Mouse (Mus musculus): ENCODE measurements around the gene Fbxo44. TPM values are rescaled to one million over a fixed set of nuclear protein-coding genes. Genes with fewer than 3 reads are reported as not detected.

Gene Fbxo44
- polyA plus RNA-seq, 1 experiment from 2014 or later: 9.7 TPM

GRCm38 (mm10) chr4:148159544-148160435 is 492 bp downstream of the Fbxo44 start:
- H3K4me3 ChIP-seq: peak overlapping the region; percentile 66
- peak overlapping the region; percentile 82 for H3K27ac ChIP-seq
- peaks cover 49% of the 10 kb centered on the region for H3K4me1 ChIP-seq
- H3K36me3 ChIP-seq: peaks cover 9% of the 10 kb centered on the region
- peaks cover 80% of the 10 kb centered on the region for H3K27me3 ChIP-seq (ENCODE audit: low read depth, poor library complexity, severe bottlenecking)
- H3K9me3 ChIP-seq (replicated peaks): no peaks in the 10 kb centered on the region
- DNase-seq (ENCODE audit: low spot score): peak; percentile 94
- under 1% methylated on average over 54 of the region's 55 CpGs for WGBS

GRCm38 (mm10) chr4:148158436-148159348 is 1.6 kb downstream of the Fbxo44 start:
- peaks cover 69% of the 10 kb centered on the region for H3K27me3 ChIP-seq (ENCODE audit: low read depth, poor library complexity, severe bottlenecking)
- peak overlapping the region; percentile 66 for H3K4me3 ChIP-seq
- peak overlapping the region; percentile 82 for H3K27ac ChIP-seq
- peaks cover 38% of the 10 kb centered on the region for H3K4me1 ChIP-seq
- peak; percentile 47 for DNase-seq (ENCODE audit: low spot score)
- peaks cover 9% of the 10 kb centered on the region for H3K36me3 ChIP-seq
- 32% methylated on average over 27 of the region's 27 CpGs for WGBS
- H3K9me3 ChIP-seq (replicated peaks): no peaks in the 10 kb centered on the region

- WGBS: 70% methylated on average over 3 of the region's 3 CpGs
- Histone ChIP-seq H3K27me3 (ENCODE audit: low read depth, poor library complexity, severe bottlenecking) (peaks cover 32% of the 10 kb centered on the region), H3K4me3 (no peak overlapping the region), H3K4me1 (peaks cover 37% of the 10 kb centered on the region), H3K27ac (no peak overlapping the region), H3K36me3 (peaks cover 9% of the 10 kb centered on the region), H3K9me3 (replicated peaks) (no peaks in the 10 kb centered on the region)
- no peak for DNase-seq (ENCODE audit: low spot score)
Observed at GRCm38 (mm10) chr4:148154982-148155381, 5.3 kb downstream of the Fbxo44 start.

- peaks cover 22% of the 10 kb centered on the region for H3K27me3 ChIP-seq (ENCODE audit: low read depth, poor library complexity, severe bottlenecking)
- no peak overlapping the region for H3K4me3 ChIP-seq
- WGBS: 95% methylated on average over 4 of the region's 4 CpGs
- H3K9me3 ChIP-seq (replicated peaks): no peaks in the 10 kb centered on the region
- H3K36me3 ChIP-seq: peaks cover 9% of the 10 kb centered on the region
- DNase-seq (ENCODE audit: low spot score): no peak
- H3K4me1 ChIP-seq: peaks cover 37% of the 10 kb centered on the region
- H3K27ac ChIP-seq: no peak overlapping the region
Observed at GRCm38 (mm10) chr4:148154006-148154405, 6.3 kb downstream of the Fbxo44 start.

- H3K27me3 ChIP-seq (ENCODE audit: low read depth, poor library complexity, severe bottlenecking): peaks cover 8% of the 10 kb centered on the region
- H3K9me3 ChIP-seq (replicated peaks): no peaks in the 10 kb centered on the region
- WGBS: 80% methylated on average over 5 of the region's 5 CpGs
- no peak for DNase-seq (ENCODE audit: low spot score)
- no peak overlapping the region for H3K27ac ChIP-seq
- H3K4me3 ChIP-seq: no peak overlapping the region
- H3K4me1 ChIP-seq: peaks cover 31% of the 10 kb centered on the region
- peaks cover 9% of the 10 kb centered on the region for H3K36me3 ChIP-seq
Observed at GRCm38 (mm10) chr4:148152547-148152946, 7.7 kb downstream of the Fbxo44 start.

- Histone ChIP-seq H3K27me3 (ENCODE audit: low read depth, poor library complexity, severe bottlenecking) (no peaks in the 10 kb centered on the region), H3K4me1 (peaks cover 31% of the 10 kb centered on the region), H3K36me3 (peaks cover 19% of the 10 kb centered on the region), H3K4me3 (peak within 1 kb of the TSS; percentile 76), H3K27ac (peak within 1 kb of the TSS; percentile 91), H3K9me3 (replicated peaks) (no peaks in the 10 kb centered on the region)
- peak; percentile 85 for DNase-seq (ENCODE audit: low spot score)
- 2% methylated on average over 67 of the region's 67 CpGs for WGBS
Observed at GRCm38 (mm10) chr4:148151267-148152168, 8.8 kb downstream of the Fbxo44 start, which contains the start of gene Fbxo6. Fbxo6 (minus strand) TSS chr4:148152140.

GRCm38 (mm10) chr4:148150953-148151266 is 9.4 kb downstream of the Fbxo44 start:
- Histone ChIP-seq H3K4me1 (peaks cover 31% of the 10 kb centered on the region), H3K36me3 (peaks cover 19% of the 10 kb centered on the region), H3K27me3 (ENCODE audit: low read depth, poor library complexity, severe bottlenecking) (no peaks in the 10 kb centered on the region), H3K27ac (peak overlapping the region; percentile 91), H3K9me3 (replicated peaks) (no peaks in the 10 kb centered on the region), H3K4me3 (peak overlapping the region; percentile 76)
- WGBS: 61% methylated on average over 3 of the region's 3 CpGs
- DNase-seq (ENCODE audit: low spot score): no peak

- Histone ChIP-seq H3K4me3 (peak overlapping the region; percentile 2; the same call in 1 of the 2 replicates), H3K27ac (peak overlapping the region; percentile 80), H3K9me3 (replicated peaks) (no peaks in the 10 kb centered on the region), H3K36me3 (peaks cover 22% of the 10 kb centered on the region), H3K4me1 (peaks cover 31% of the 10 kb centered on the region), H3K27me3 (ENCODE audit: low read depth, poor library complexity, severe bottlenecking) (no peaks in the 10 kb centered on the region)
- 26% methylated on average over 7 of the region's 7 CpGs for WGBS
- no peak for DNase-seq (ENCODE audit: low spot score)
Observed at GRCm38 (mm10) chr4:148150242-148150641, 10.0 kb downstream of the Fbxo44 start.

GRCm38 (mm10) chr4:148149540-148149939 is 10.7 kb downstream of the Fbxo44 start:
- WGBS: 49% methylated on average over 12 of the region's 12 CpGs
- no peak for DNase-seq (ENCODE audit: low spot score)
- Histone ChIP-seq H3K36me3 (peaks cover 29% of the 10 kb centered on the region), H3K4me3 (no peak overlapping the region), H3K4me1 (peaks cover 31% of the 10 kb centered on the region), H3K9me3 (replicated peaks) (no peaks in the 10 kb centered on the region), H3K27me3 (ENCODE audit: low read depth, poor library complexity, severe bottlenecking) (no peaks in the 10 kb centered on the region), H3K27ac (peak overlapping the region; percentile 80)

GRCm38 (mm10) chr4:148147714-148148113 is 12.6 kb downstream of the Fbxo44 start:
- peaks cover 47% of the 10 kb centered on the region for H3K36me3 ChIP-seq
- no peaks in the 10 kb centered on the region for H3K27me3 ChIP-seq (ENCODE audit: low read depth, poor library complexity, severe bottlenecking)
- DNase-seq (ENCODE audit: low spot score): no peak
- 89% methylated on average over 2 of the region's 2 CpGs for WGBS
- peaks cover 31% of the 10 kb centered on the region for H3K4me1 ChIP-seq
- H3K4me3 ChIP-seq: no peak overlapping the region
- H3K27ac ChIP-seq: no peak overlapping the region
- H3K9me3 ChIP-seq (replicated peaks): no peaks in the 10 kb centered on the region

GRCm38 (mm10) chr4:148143721-148144120 is 16.6 kb downstream of the Fbxo44 start:
- WGBS: 89% methylated on average over 5 of the region's 5 CpGs
- H3K36me3 ChIP-seq: peaks cover 47% of the 10 kb centered on the region

More at GRCm38 (mm10) chr4:148143721-148144120, 16.6 kb downstream of the Fbxo44 start:
- H3K9me3 ChIP-seq (replicated peaks): no peaks in the 10 kb centered on the region
- H3K4me1 ChIP-seq: peaks cover 15% of the 10 kb centered on the region
- H3K4me3 ChIP-seq: no peak overlapping the region
- no peak overlapping the region for H3K27ac ChIP-seq
- no peak for DNase-seq (ENCODE audit: low spot score)
- peaks cover 7% of the 10 kb centered on the region for H3K27me3 ChIP-seq (ENCODE audit: low read depth, poor library complexity, severe bottlenecking)

Data from limb, embryonic 10.5 days (tissue).